Mouse (Mus musculus) lung, adult 2 months (tissue): ENCODE data around the gene Ccng1. TPM values are rescaled to one million over a fixed set of nuclear protein-coding genes. Genes with fewer than 3 reads are reported as not detected.
"Not testable (repeated sequence)": the region's sequence is repeated elsewhere in the genome, so short reads cannot be mapped to it uniquely, and the experiment has no call there.

Experiments
- DNase-seq: peaks from one replicate; pipeline ENCODE4 v3.0.0; 2022
- H3K4me1 ChIP-seq: fragments of 200-500 bp; 2 replicates; pipeline ENCODE4 v1.6.1; 2011; ENCODE audit warnings: low read length; ENCODE audit not compliant: control insufficient read depth, insufficient read depth
- H3K4me3 ChIP-seq: fragments of 200-500 bp; replicated peaks from 2 replicates; pipeline ENCODE3; 2011; ENCODE audit warnings: low read depth, mild to moderate bottlenecking, control low read depth, low read length; ENCODE audit errors: extremely low read depth
- CTCF ChIP-seq: fragments of 200-500 bp; IDR thresholded peaks from 2 replicates; pipeline ENCODE4 v1.5.1; 2011; ENCODE audit warnings: mild to moderate bottlenecking, low read length, control low read depth; ENCODE audit not compliant: insufficient read depth
- POLR2A ChIP-seq: fragments of 200-500 bp; IDR thresholded peaks from 2 replicates; pipeline ENCODE4 v1.6.1; 2011; ENCODE audit warnings: low read depth, mild to moderate bottlenecking, control low read depth, low read length, borderline replicate concordance; ENCODE audit errors: extremely low read depth
- WGBS: fragments of 180-500 bp; shearing (Covaris S2); methylation state at CpG from one replicate; pipeline ENCODE4 v1.1.7; 2018; 5-methylcytosine and 5-hydroxymethylcytosine counted together
- polyA plus RNA-seq: library from polyadenylated mRNA; depleted of rRNA; stranded (reverse); fragments of >200 nt; gene quantifications from 2 replicates; pipeline ENCODE4 v1.2.3, GENCODE M21; 2012; rRNA removed

Ccng1 gene
- polyA plus RNA-seq, 1 experiment, result 19.8 TPM

DNA sequence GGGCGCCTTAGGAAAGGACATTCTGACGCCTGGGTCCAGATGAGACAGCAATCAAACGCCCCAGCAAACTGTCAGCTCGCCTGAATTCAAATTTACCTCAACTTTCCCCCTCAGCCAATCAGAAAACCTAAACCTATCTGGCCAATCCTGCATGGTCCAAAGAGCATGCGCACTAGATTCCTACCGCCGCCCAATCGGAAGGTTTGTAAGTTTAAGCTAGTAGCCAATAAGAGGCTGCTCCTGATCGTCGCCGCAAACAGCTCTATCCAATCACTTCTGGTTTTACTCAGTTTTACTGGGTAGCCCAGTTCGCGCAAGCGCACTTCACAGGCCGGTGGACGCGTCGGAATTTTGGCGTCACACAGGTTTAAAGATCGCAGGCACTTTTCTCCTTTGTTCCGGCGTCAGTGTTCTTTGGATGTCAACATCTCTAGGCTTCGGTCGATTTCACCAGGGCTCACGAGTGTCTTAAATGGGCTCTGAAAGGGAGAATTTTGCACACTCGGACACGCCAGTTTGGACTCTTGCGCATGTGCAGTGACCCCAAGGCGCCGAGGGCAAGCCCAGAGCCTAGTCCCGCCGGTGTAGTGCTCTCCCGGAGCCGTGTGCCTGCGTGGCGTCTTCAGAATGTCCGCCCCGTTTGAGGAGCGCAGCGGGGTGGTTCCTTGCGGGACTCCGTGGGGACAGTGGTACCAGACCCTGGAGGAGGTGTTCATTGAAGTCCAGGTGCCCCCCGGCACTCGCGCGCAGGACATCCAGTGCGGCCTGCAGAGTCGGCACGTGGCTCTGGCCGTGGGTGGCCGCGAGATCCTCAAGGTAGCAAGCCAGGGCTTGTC is 21.6 kb downstream of the Ccng1 start, which contains the start of the genes Hmmr and Nudcd2:
Gene Hmmr (minus strand): TSS at position 84 of the 836 bp plus-strand sequence.
Gene Nudcd2 (plus strand): TSS at position 329 of the 836 bp plus-strand sequence.
- TF ChIP-seq CTCF (no peak), POLR2A (peak; percentile 43; the same call in 1 of the 2 replicates)
- Histone ChIP-seq H3K4me1 (peaks cover 7% of the 10 kb centered on the region), H3K4me3 (peak within 1 kb of the TSS; percentile 94)
- WGBS, result under 1% methylated on average over 52 of the region's 52 CpGs
- DNase-seq, result peak; percentile 86

DNA sequence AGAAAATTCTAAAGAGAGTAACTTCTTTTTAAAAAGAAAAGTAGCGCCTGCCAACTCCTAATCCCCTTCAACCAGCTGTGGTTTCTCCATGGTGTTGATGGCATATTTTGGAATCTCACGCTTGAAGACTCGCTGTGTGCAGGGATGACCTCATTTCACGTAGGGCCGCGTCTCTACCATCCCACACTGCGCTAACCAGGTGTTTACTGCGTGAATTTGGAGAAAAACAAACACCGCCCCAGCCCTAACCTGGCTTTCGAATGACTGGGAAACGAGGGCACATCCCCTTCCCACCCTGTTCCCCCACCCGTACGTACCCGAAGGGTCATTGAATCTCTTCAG is 22.1 kb downstream of the Ccng1 start:
- TF ChIP-seq CTCF (no peak), POLR2A (no peak)
- DNase-seq, result no peak
- under 1% methylated on average over 14 of the region's 14 CpGs for WGBS
- Histone ChIP-seq H3K4me1 (peaks cover 7% of the 10 kb centered on the region), H3K4me3 (no peak overlapping the region)

DNA sequence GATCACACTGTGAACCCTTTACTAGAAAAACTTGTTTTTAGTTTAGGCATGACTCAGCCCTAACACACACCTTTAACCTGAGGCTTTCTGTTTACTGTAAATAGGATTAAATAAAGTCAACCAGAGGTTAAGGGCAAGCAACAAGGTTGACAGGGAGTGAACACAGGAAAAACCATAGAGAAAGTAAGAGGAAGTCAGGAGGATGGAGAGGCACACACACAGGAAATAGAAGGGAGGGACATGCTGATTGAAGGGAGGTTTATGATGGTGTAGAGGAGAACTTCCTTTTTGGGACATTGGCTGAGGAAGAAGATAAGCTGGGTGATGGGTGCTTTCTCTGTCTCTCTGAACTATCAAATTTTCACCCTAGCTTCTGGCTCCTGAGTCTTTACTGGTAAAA is 36.8 kb downstream of the Ccng1 start:
- TF ChIP-seq POLR2A, result no peak
- no peak for DNase-seq
- Histone ChIP-seq H3K4me3 (no peak overlapping the region), H3K4me1 (no peaks in the 10 kb centered on the region)

DNA sequence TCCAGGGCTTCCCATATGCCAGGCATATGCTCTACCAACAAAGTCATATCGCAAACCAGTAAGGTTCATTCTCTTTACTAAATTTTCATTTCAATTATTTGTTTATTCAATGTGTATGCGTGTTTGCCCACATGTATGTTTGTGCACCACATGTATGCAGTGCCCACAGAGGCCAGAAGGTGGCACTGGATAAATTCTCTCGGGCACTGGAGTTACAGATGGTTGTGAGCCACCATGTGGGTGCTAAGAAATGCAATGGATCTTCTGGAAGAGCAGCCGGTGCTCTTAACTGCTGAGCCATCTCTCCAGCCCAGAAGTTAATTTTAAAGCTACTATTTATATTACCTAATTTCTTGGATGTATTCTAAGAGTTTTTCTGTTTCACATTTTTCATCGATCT is 39.6 kb downstream of the Ccng1 start:
- no peak for TF ChIP-seq POLR2A
- TF ChIP-seq CTCF, result no peak
- WGBS, result 92% methylated on average over 5 of the region's 5 CpGs
- Histone ChIP-seq H3K4me3 (no peak overlapping the region), H3K4me1 (no peaks in the 10 kb centered on the region)
- DNase-seq, result no peak

DNA sequence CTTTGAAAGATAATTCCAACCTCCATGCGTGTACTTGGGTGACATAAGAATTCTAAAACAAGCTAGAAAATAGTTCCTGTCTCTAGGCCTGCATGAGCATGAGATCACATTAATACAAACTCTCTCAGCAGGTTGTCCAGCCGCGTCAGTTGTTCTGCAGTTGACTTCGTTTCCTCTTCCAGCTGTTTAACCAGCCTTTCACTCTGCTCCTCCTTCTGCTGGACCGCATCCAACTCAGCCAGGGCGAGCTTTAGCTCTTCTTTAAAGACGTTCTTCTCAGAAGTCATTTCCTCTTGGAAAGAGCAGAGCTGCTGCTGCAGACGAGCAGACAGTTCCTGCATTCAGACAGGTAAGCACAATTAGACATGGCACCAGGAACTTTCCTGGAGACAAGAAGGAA is 41.3 kb downstream of the Ccng1 start:
- WGBS, result 39% methylated on average over 8 of the region's 8 CpGs
- Histone ChIP-seq H3K4me3 (no peak overlapping the region), H3K4me1 (no peaks in the 10 kb centered on the region)
- no peak for DNase-seq
- TF ChIP-seq CTCF (no peak), POLR2A (no peak)

DNA sequence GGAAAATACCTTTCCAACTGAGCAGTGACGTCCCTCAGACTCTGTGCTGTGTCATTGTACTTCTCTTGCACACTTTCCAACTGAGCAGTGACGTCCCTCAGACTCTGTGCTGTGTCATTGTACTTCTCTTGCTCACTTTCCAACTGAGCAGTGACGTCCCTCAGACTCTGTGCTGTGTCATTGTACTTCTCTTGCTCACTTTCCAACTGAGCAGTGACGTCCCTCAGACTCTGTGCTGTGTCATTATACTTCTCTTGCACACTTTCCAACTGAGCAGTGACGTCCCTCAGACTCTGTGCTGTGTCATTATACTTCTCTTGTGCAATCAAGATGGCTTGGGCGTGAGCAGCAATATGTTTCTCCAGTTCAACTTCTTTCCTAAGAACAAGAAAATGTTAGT is 45.2 kb downstream of the Ccng1 start:
- H3K4me3 ChIP-seq, result not testable (repeated sequence)

More for the DNA sequence above, 45.2 kb downstream of the Ccng1 start:
- not testable (repeated sequence) for H3K4me1 ChIP-seq, DNase-seq
- 81% methylated on average over 6 of the region's 6 CpGs for WGBS

Other genes with a start within 250 kb of the Ccng1 start
- 32.0 and 38.8 TPM in 2 replicates for gene Mat2b, start 60.1 kb downstream of the Ccng1 start, polyA plus RNA-seq
- 0.33 and 0.71 TPM in 2 replicates for gene Hmmr, start 21.9 kb downstream of the Ccng1 start, polyA plus RNA-seq
- 6.7 and 8.4 TPM in 2 replicates for gene Nudcd2, start 21.6 kb downstream of the Ccng1 start, polyA plus RNA-seq